Mouse (Mus musculus) kidney, embryonic 14.5 days (tissue): Measurements from ENCODE around the gene Echdc1. TPM values are rescaled to one million over a fixed set of nuclear protein-coding genes. Genes with fewer than 3 reads are reported as not detected.

ENCODE experiments used
- ATAC-seq: fragments of 200-750 bp; cut with Nextera tagmentation; 2 replicates; pipeline ENCODE4 v1.8.0; 2017; ENCODE audit warnings: moderate number of reproducible peaks, mild to moderate bottlenecking, moderate TSS enrichment, moderate library complexity; ENCODE audit not compliant: low FRiP score, low TSS enrichment
- H3K27ac ChIP-seq: fragments of 300-500 bp; sonication (generic); 2 replicates; pipeline ENCODE4 v1.5.1; 2014; ENCODE audit warnings: low read depth, mild to moderate bottlenecking, low read length, moderate library complexity, mixed read lengths
- H3K27me3 ChIP-seq: fragments of 300-500 bp; sonication (generic); 2 replicates; pipeline ENCODE4 v1.6.1; 2014; ENCODE audit warnings: mild to moderate bottlenecking, low read length; ENCODE audit not compliant: control insufficient read depth, insufficient read depth
- H3K36me3 ChIP-seq: fragments of 300-500 bp; sonication (generic); 2 replicates; pipeline ENCODE4 v1.6.1; 2014; ENCODE audit warnings: low read length, mixed read lengths; ENCODE audit not compliant: control insufficient read depth, insufficient read depth
- H3K4me1 ChIP-seq: fragments of 300-500 bp; sonication (generic); 2 replicates; pipeline ENCODE4 v1.6.1; 2014; ENCODE audit warnings: low read length, mixed read lengths; ENCODE audit not compliant: control insufficient read depth, insufficient read depth
- H3K4me2 ChIP-seq: fragments of 300-500 bp; sonication (generic); replicated peaks from 2 replicates; pipeline ENCODE4 v1.6.1; 2014; ENCODE audit warnings: low read depth, mild to moderate bottlenecking, low read length
- H3K4me3 ChIP-seq: fragments of 300-500 bp; sonication (generic); 2 replicates; pipeline ENCODE4 v1.5.1; 2014; ENCODE audit warnings: mild to moderate bottlenecking, low read length
- H3K9ac ChIP-seq: fragments of 300-500 bp; sonication (generic); 2 replicates; pipeline ENCODE4 v1.6.1; 2014; ENCODE audit warnings: low read depth, mild to moderate bottlenecking, low read length, moderate library complexity
- H3K9me3 ChIP-seq: fragments of 300-500 bp; sonication (generic); 2 replicates; pipeline ENCODE4 v1.6.1; 2016; ENCODE audit warnings: low read length; ENCODE audit not compliant: control insufficient read depth
- WGBS: fragments of 180-500 bp; shearing (Covaris S2); extraction: QIAGEN DNeasy Blood & Tissue Kit; methylation state at CpG from one replicate; pipeline ENCODE4 v1.1.7; 2014; 5-methylcytosine and 5-hydroxymethylcytosine counted together
- polyA plus RNA-seq: library from polyadenylated mRNA; unstranded; fragments of >200 nt; fragmentation: Nextera tagmentation; extraction: Ambion mirVana; gene quantifications from 2 replicates; pipeline ENCODE4 v1.2.1, GENCODE M21; 2014

Echdc1 gene
- 24.2 and 34.2 TPM in 2 replicates for polyA plus RNA-seq

- Histone ChIP-seq H3K4me1 (no peaks in the 10 kb centered on the region), H3K36me3 (no peaks in the 10 kb centered on the region), H3K9me3 (no peaks in the 10 kb centered on the region), H3K9ac (peak within 1 kb of the TSS; percentile 75), H3K27me3 (no peaks in the 10 kb centered on the region), H3K27ac (peak within 1 kb of the TSS; percentile 82), H3K4me2 (peak within 1 kb of the TSS; percentile 60), H3K4me3 (peak within 1 kb of the TSS; percentile 57)
- WGBS: under 1% methylated on average over 48 of the region's 49 CpGs
- ATAC-seq: peak; percentile 99
Observed at GRCm38 (mm10) chr10:29313064-29313638, at the start of gene Echdc1. Gene Echdc1 (plus strand): TSS chr10:29313166.

- 72% methylated on average over 1 of the region's 1 CpGs for WGBS
- H3K4me1 ChIP-seq: no peaks in the 10 kb centered on the region
- no peaks in the 10 kb centered on the region for H3K36me3 ChIP-seq
- no peaks in the 10 kb centered on the region for H3K27me3 ChIP-seq
- no peaks in the 10 kb centered on the region for H3K9me3 ChIP-seq
- H3K9ac ChIP-seq: no peak overlapping the region
- ATAC-seq: no peak
- no peak overlapping the region for H3K4me2 ChIP-seq
- no peak overlapping the region for H3K4me3 ChIP-seq
- H3K27ac ChIP-seq: no peak overlapping the region
Observed at GRCm38 (mm10) chr10:29281736-29282135, 31.2 kb upstream of the Echdc1 start.

- H3K27me3 ChIP-seq: no peaks in the 10 kb centered on the region
- 65% methylated on average over 1 of the region's 1 CpGs for WGBS
- no peaks in the 10 kb centered on the region for H3K36me3 ChIP-seq
- no peak overlapping the region for H3K9ac ChIP-seq
- H3K4me3 ChIP-seq: no peak overlapping the region
- H3K4me2 ChIP-seq: no peak overlapping the region
- no peaks in the 10 kb centered on the region for H3K4me1 ChIP-seq
- H3K9me3 ChIP-seq: no peaks in the 10 kb centered on the region
- no peak overlapping the region for H3K27ac ChIP-seq
- peak; percentile 49; the same call in 1 of the 2 replicates for ATAC-seq
Observed at GRCm38 (mm10) chr10:29285757-29286156, 27.2 kb upstream of the Echdc1 start.

GRCm38 (mm10) chr10:29302230-29302629 lies 10.7 kb upstream of the Echdc1 start:
- Histone ChIP-seq H3K4me2 (no peak overlapping the region), H3K4me1 (no peaks in the 10 kb centered on the region), H3K36me3 (no peaks in the 10 kb centered on the region), H3K4me3 (no peak overlapping the region), H3K9me3 (no peaks in the 10 kb centered on the region), H3K9ac (no peak overlapping the region), H3K27ac (no peak overlapping the region), H3K27me3 (no peaks in the 10 kb centered on the region)
- no peak for ATAC-seq
- 94% methylated on average over 4 of the region's 4 CpGs for WGBS

- no peak overlapping the region for H3K4me2 ChIP-seq
- ATAC-seq: no peak
- 66% methylated on average over 4 of the region's 4 CpGs for WGBS
Observed at GRCm38 (mm10) chr10:29311480-29312219, 1.3 kb upstream of the Echdc1 start.

GRCm38 (mm10) chr10:29313905-29314304 lies 939 bp downstream of the Echdc1 start:
- peak overlapping the region; percentile 60 for H3K4me2 ChIP-seq
- no peaks in the 10 kb centered on the region for H3K9me3 ChIP-seq
- H3K27ac ChIP-seq: no peak overlapping the region
- H3K4me3 ChIP-seq: peak overlapping the region; percentile 57
- no peak for ATAC-seq
- peak overlapping the region; percentile 75; the same call in 1 of the 2 replicates for H3K9ac ChIP-seq
- H3K36me3 ChIP-seq: no peaks in the 10 kb centered on the region
- 24% methylated on average over 5 of the region's 5 CpGs for WGBS
- no peaks in the 10 kb centered on the region for H3K4me1 ChIP-seq
- H3K27me3 ChIP-seq: no peaks in the 10 kb centered on the region

More at GRCm38 (mm10) chr10:29311480-29312219, 1.3 kb upstream of the Echdc1 start:
- H3K9me3 ChIP-seq: no peaks in the 10 kb centered on the region
- H3K27ac ChIP-seq: no peak overlapping the region
- no peaks in the 10 kb centered on the region for H3K27me3 ChIP-seq
- H3K9ac ChIP-seq: no peak overlapping the region
- no peaks in the 10 kb centered on the region for H3K36me3 ChIP-seq
- no peaks in the 10 kb centered on the region for H3K4me1 ChIP-seq
- no peak overlapping the region for H3K4me3 ChIP-seq

GRCm38 (mm10) chr10:29324817-29325216 lies 11.9 kb downstream of the Echdc1 start:
- Histone ChIP-seq H3K4me3 (no peak overlapping the region), H3K4me1 (no peaks in the 10 kb centered on the region), H3K9ac (no peak overlapping the region), H3K4me2 (no peak overlapping the region), H3K9me3 (no peaks in the 10 kb centered on the region), H3K27ac (no peak overlapping the region), H3K36me3 (no peaks in the 10 kb centered on the region), H3K27me3 (no peaks in the 10 kb centered on the region)
- no peak for ATAC-seq
- WGBS: 91% methylated on average over 2 of the region's 2 CpGs

- ATAC-seq: no peak
- Histone ChIP-seq H3K27me3 (no peaks in the 10 kb centered on the region), H3K4me3 (no peak overlapping the region), H3K9me3 (no peaks in the 10 kb centered on the region), H3K9ac (no peak overlapping the region), H3K4me2 (no peak overlapping the region), H3K36me3 (no peaks in the 10 kb centered on the region), H3K27ac (no peak overlapping the region), H3K4me1 (no peaks in the 10 kb centered on the region)
- WGBS: 61% methylated on average over 4 of the region's 4 CpGs
Observed at GRCm38 (mm10) chr10:29333836-29334235, 20.9 kb downstream of the Echdc1 start.

- no peak overlapping the region for H3K4me2 ChIP-seq
- H3K36me3 ChIP-seq: peaks cover 4% of the 10 kb centered on the region; the same call in 1 of the 2 replicates
- no peaks in the 10 kb centered on the region for H3K27me3 ChIP-seq
- ATAC-seq: no peak
- no peak overlapping the region for H3K4me3 ChIP-seq
- WGBS: 54% methylated on average over 4 of the region's 4 CpGs
- H3K9ac ChIP-seq: no peak overlapping the region
- no peaks in the 10 kb centered on the region for H3K4me1 ChIP-seq
- no peak overlapping the region for H3K27ac ChIP-seq
- no peaks in the 10 kb centered on the region for H3K9me3 ChIP-seq
Observed at GRCm38 (mm10) chr10:29338355-29339056, 25.5 kb downstream of the Echdc1 start.
